Mouse (Mus musculus) MEL (cell line): ENCODE data around the gene Serpina3c. TPM values are rescaled to one million over a fixed set of nuclear protein-coding genes. Genes with fewer than 3 reads are reported as not detected.

Experiments
- DNase-seq: peaks from one replicate; pipeline ENCODE4 v3.0.0; 2011; ENCODE audit warnings: low read depth, low spot score
- H3K27ac ChIP-seq: 2 replicates; pipeline ENCODE4 v1.5.1; 2012; ENCODE audit warnings: low read depth, mild to moderate bottlenecking, control low read depth, low read length, moderate library complexity; ENCODE audit not compliant: control insufficient read depth
- H3K27me3 ChIP-seq, 2 experiments: fragments of 150-350 bp in 1 of 2; sonication (generic) in 1 of 2; 2 replicates each; pipeline ENCODE4 v1.6.1; 2012; ENCODE audit warnings: low read length in 2 of 2, mild to moderate bottlenecking in 2 of 2, improper control_type of control experiment in 1 of 2, moderate library complexity in 1 of 2; ENCODE audit not compliant: insufficient read depth in 2 of 2, control insufficient read depth in 1 of 2
- H3K36me3 ChIP-seq, 2 experiments: 2 replicates each; pipeline ENCODE4 v1.6.1; 2012 to 2014; ENCODE audit warnings: low read length in 2 of 2, improper control_type of control experiment in 1 of 2, inconsistent platforms in 1 of 2, mild to moderate bottlenecking in 1 of 2; ENCODE audit not compliant: insufficient read depth in 2 of 2, control insufficient read depth in 1 of 2
- H3K4me1 ChIP-seq, 2 experiments: fragments of 150-350 bp in 1 of 2; sonication (generic) in 1 of 2; 2 replicates each; pipeline ENCODE4 v1.6.1; 2012; ENCODE audit warnings: low read length in 2 of 2, improper control_type of control experiment in 1 of 2, mild to moderate bottlenecking in 1 of 2; ENCODE audit not compliant: insufficient read depth in 2 of 2, control insufficient read depth in 1 of 2
- H3K4me3 ChIP-seq, 2 experiments: fragments of 150-350 bp in 1 of 2; sonication (generic) in 1 of 2; 2 replicates each; pipeline ENCODE4 v1.5.1; 2012; ENCODE audit warnings: low read depth in 2 of 2, low read length in 2 of 2, mild to moderate bottlenecking in 2 of 2, moderate library complexity in 2 of 2, control low read depth in 1 of 2, improper control_type of control experiment in 1 of 2; ENCODE audit not compliant: control insufficient read depth in 1 of 2, insufficient read depth in 1 of 2
- H3K79me2 ChIP-seq: 2 replicates; pipeline ENCODE4 v1.6.1; 2012; ENCODE audit warnings: mild to moderate bottlenecking, low read length, moderate library complexity; ENCODE audit not compliant: control insufficient read depth, poor library complexity, insufficient read depth
- H3K9ac ChIP-seq: 2 replicates; pipeline ENCODE4 v1.6.1; 2012; ENCODE audit warnings: low read depth, mild to moderate bottlenecking, control low read depth, low read length, moderate library complexity; ENCODE audit not compliant: control insufficient read depth, poor library complexity, severe bottlenecking
- H3K9me3 ChIP-seq: fragments of 150-350 bp; sonication (generic); replicated peaks from 2 replicates; pipeline ENCODE4 v1.6.1; 2012; ENCODE audit warnings: mild to moderate bottlenecking, low read length, improper control_type of control experiment, moderate library complexity; ENCODE audit not compliant: insufficient read depth
- ELF1 ChIP-seq: IDR thresholded peaks from 2 replicates; pipeline ENCODE4 v1.6.1; 2014; ENCODE audit warnings: low read depth, mild to moderate bottlenecking, inconsistent platforms, low read length, improper control_type of control experiment, moderate library complexity
- EP300 ChIP-seq, 2 experiments: IDR thresholded peaks; 2 replicates each; pipeline ENCODE4 v1.6.1; 2011; ENCODE audit warnings: improper control_type of control experiment in 2 of 2, low read length in 2 of 2, low read depth in 1 of 2, mild to moderate bottlenecking in 1 of 2
- GABPA ChIP-seq: IDR thresholded peaks from 2 replicates; pipeline ENCODE4 v1.6.1; 2012; ENCODE audit warnings: low read depth, mild to moderate bottlenecking, inconsistent platforms, low read length, improper control_type of control experiment, moderate library complexity
- JUND ChIP-seq: IDR thresholded peaks from 2 replicates; pipeline ENCODE4 v1.6.1; 2011; ENCODE audit warnings: low read depth, mild to moderate bottlenecking, improper control_type of control experiment, low read length
- MAX ChIP-seq: IDR thresholded peaks from 2 replicates; pipeline ENCODE4 v1.6.1; 2011; ENCODE audit warnings: low read length, improper control_type of control experiment
- MAZ ChIP-seq: IDR thresholded peaks from 2 replicates; pipeline ENCODE4 v1.6.1; 2012; ENCODE audit warnings: low read depth, mild to moderate bottlenecking, inconsistent platforms, low read length, improper control_type of control experiment
- MYB ChIP-seq: IDR thresholded peaks from 2 replicates; pipeline ENCODE4 v1.6.1; 2011; ENCODE audit warnings: mild to moderate bottlenecking, low read depth, low read length, improper control_type of control experiment
- NRF1 ChIP-seq: IDR thresholded peaks from 2 replicates; pipeline ENCODE4 v1.6.1; 2014; ENCODE audit warnings: low read depth, mild to moderate bottlenecking, inconsistent platforms, low read length, improper control_type of control experiment, moderate library complexity; ENCODE audit not compliant: poor library complexity, insufficient read depth, severe bottlenecking
- RAD21 ChIP-seq: IDR thresholded peaks from 2 replicates; pipeline ENCODE4 v1.6.1; 2011; ENCODE audit warnings: mild to moderate bottlenecking, low read depth, low read length, improper control_type of control experiment
- SMC3 ChIP-seq: IDR thresholded peaks from 2 replicates; pipeline ENCODE4 v1.6.1; 2011; ENCODE audit warnings: low read depth, low read length, improper control_type of control experiment
- TAL1 ChIP-seq: IDR thresholded peaks from 2 replicates; pipeline ENCODE4 v1.6.1; 2012; ENCODE audit warnings: mild to moderate bottlenecking, inconsistent platforms, low read length, moderate library complexity, mixed read lengths
- TBP ChIP-seq: IDR thresholded peaks from 2 replicates; pipeline ENCODE4 v1.8.0; 2011; ENCODE audit warnings: low read depth, low read length, improper control_type of control experiment
- UBTF ChIP-seq: IDR thresholded peaks from 2 replicates; pipeline ENCODE4 v1.6.1; 2012; ENCODE audit warnings: low read depth, mild to moderate bottlenecking, inconsistent platforms, low read length, improper control_type of control experiment, moderate library complexity, borderline replicate concordance; ENCODE audit not compliant: insufficient read depth
- USF2 ChIP-seq, 2 experiments: IDR thresholded peaks; 2 replicates each; pipeline ENCODE4 v1.6.1; 2011 to 2012; ENCODE audit warnings: improper control_type of control experiment in 2 of 2, low read length in 2 of 2, borderline replicate concordance in 1 of 2, inconsistent platforms in 1 of 2, low read depth in 1 of 2, mild to moderate bottlenecking in 1 of 2; ENCODE audit not compliant: insufficient read depth in 1 of 2
- ZMIZ1 ChIP-seq: IDR thresholded peaks from 2 replicates; pipeline ENCODE4 v1.6.1; 2012; ENCODE audit warnings: low read depth, mild to moderate bottlenecking, inconsistent platforms, low read length, improper control_type of control experiment, moderate library complexity
- ZNF384 ChIP-seq: IDR thresholded peaks from 2 replicates; pipeline ENCODE4 v1.6.1; 2012; ENCODE audit warnings: low read depth, mild to moderate bottlenecking, inconsistent platforms, low read length, improper control_type of control experiment
- polyA plus RNA-seq, 2 experiments: library from polyadenylated mRNA; stranded (reverse) in 1 of 2; unstranded in 1 of 2; fragments of >175 nt in 1 of 2; fragments of >200 nt in 1 of 2; gene quantifications; 2 replicates each; pipeline versions ENCODE4 v1.2.1 to v1.2.4; 2012; ENCODE audit warnings: low replicate concordance in 2 of 2, low read depth in 1 of 2; ENCODE audit not compliant: insufficient read length in 2 of 2, insufficient read depth in 1 of 2, missing spikeins in 1 of 2
- total RNA-seq: library from RNA; depleted of rRNA; stranded (reverse); fragments of 300-350 nt; gene quantifications from 2 replicates; pipeline ENCODE4 v1.2.3, GENCODE M21; 2012

Gene Serpina3c
- total and polyA plus RNA-seq, 3 experiments = not detected

DNA sequence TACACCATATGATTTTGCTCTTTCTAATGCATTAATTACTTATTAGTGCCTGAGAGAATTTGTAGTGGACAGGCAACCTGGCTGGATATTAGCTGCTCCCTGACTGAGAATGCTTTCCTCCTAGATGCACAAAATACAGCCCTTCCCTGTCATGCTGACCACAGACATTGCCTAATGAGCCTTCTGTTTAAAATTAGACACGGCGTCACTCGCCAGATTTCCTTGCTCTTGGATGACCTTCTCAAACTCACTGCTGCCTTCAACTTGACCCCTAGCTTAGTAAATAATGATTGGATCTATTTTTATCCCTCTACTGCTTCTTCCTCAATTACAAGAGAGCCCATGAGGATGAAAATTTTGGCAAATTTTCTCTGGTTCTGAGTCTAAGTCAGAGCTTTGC is 21.1 kb upstream of the Serpina3c start:
- Histone ChIP-seq H3K27ac (no peak overlapping the region), H3K9me3 (no peaks in the 10 kb centered on the region)
- TF ChIP-seq MAZ (no peak), MYB (no peak), SMC3 (no peak), ZNF384 (no peak), GABPA (no peak), TBP (no peak), TAL1 (no peak), ELF1 (no peak), NRF1 (no peak), UBTF (no peak), USF2 (IDR thresholded peaks at IDR 0.05; ENCODE audit: borderline replicate concordance in 1 of 2, insufficient read depth in 1 of 2, low read depth in 1 of 2, low read length in 2 of 2) (no peak)
- TF ChIP-seq, all 39 proteins: peak for 0
- Histone ChIP-seq H3K9ac (no peak overlapping the region), H3K4me1 (no peaks in the 10 kb centered on the region), H3K27me3 (no peaks in the 10 kb centered on the region), H3K79me2 (no peaks in the 10 kb centered on the region), H3K36me3 (no peaks in the 10 kb centered on the region), H3K4me3 (no peak overlapping the region)
- no peak for DNase-seq

DNA sequence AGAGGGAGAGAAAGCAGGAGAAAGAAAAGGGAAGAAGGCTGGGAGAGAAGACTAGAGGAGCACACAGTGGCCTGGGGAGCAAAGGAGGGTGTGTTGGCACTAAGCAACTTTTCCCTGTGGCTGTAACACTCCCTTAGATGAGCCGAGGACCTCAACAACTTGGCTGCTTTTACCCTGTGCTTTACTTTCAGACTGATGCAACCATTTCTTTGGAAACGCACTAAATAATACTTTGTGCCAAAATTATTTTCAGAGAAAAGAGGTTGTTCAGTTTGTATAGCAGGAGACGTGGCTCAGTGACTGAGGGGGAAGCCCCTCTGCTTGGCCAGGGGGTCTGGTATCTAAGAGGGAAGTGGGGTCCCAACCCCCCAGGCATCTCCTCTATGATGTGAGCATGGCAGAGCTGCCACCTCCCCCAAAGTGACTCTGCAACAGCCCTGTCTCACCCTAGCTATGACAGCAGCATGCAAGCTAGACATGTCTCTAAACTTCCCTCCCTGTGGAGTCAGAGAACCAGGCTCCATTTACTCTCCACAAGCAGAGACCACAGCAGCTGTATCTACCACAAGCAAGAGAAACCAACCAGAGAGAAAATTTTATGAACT is 527 bp downstream of the Serpina3c start:
- Histone ChIP-seq H3K9ac (no peak overlapping the region), H3K79me2 (no peaks in the 10 kb centered on the region), H3K27ac (no peak overlapping the region), H3K4me1 (no peaks in the 10 kb centered on the region), H3K9me3 (no peaks in the 10 kb centered on the region), H3K27me3 (no peaks in the 10 kb centered on the region), H3K4me3 (no peak overlapping the region), H3K36me3 (no peaks in the 10 kb centered on the region)
- no peak for DNase-seq
- TF ChIP-seq ZMIZ1 = no peak
- no peak for TF ChIP-seq MAX
- no peak for TF ChIP-seq JUND
- TF ChIP-seq EP300 (IDR thresholded peaks at IDR 0.05; ENCODE audit: low read depth in 1 of 2, low read length in 2 of 2) = no peak
- no peak for TF ChIP-seq NRF1
- TF ChIP-seq GABPA = no peak
- TF ChIP-seq ZNF384 = no peak
- TF ChIP-seq RAD21 = no peak
